Mouse (Mus musculus): Measurements from ENCODE around the gene Qsox2. TPM values are rescaled to one million over a fixed set of nuclear protein-coding genes. Genes with fewer than 3 reads are reported as not detected.

Qsox2 gene
- polyA plus RNA-seq, 1 experiment from 2014 or later: 8.8 TPM

Other genes starting within 250 kb of the Qsox2 start
- 105 and 107 TPM in 2 replicates for gene Ubac1, start 215.8 kb downstream of the Qsox2 start, polyA plus RNA-seq (2015; fragmentation: Nextera tagmentation; extraction: Ambion mirVana)
- 5.2 and 8.0 TPM in 2 replicates for gene Nacc2, start 114.3 kb downstream of the Qsox2 start, polyA plus RNA-seq (2015; fragmentation: Nextera tagmentation; extraction: Ambion mirVana)
- gene Lhx3, start 29.2 kb downstream of the Qsox2 start, polyA plus RNA-seq (2015; fragmentation: Nextera tagmentation; extraction: Ambion mirVana): not detected in 2 replicates
- 0.08 and 0.15 TPM in 2 replicates for gene Ccdc187, start 57.0 kb upstream of the Qsox2 start, polyA plus RNA-seq (2015; fragmentation: Nextera tagmentation; extraction: Ambion mirVana)
- 64.4 and 71.6 TPM in 2 replicates for gene Gpsm1, start 78.0 kb upstream of the Qsox2 start, polyA plus RNA-seq (2015; fragmentation: Nextera tagmentation; extraction: Ambion mirVana)
- 22.1 and 27.9 TPM in 2 replicates for gene Dnlz, start 114.6 kb upstream of the Qsox2 start, polyA plus RNA-seq (2015; fragmentation: Nextera tagmentation; extraction: Ambion mirVana)
- 0.60 and 1.7 TPM in 2 replicates for gene Card9, start 123.4 kb upstream of the Qsox2 start, polyA plus RNA-seq (2015; fragmentation: Nextera tagmentation; extraction: Ambion mirVana)
- gene Snapc4, start 143.1 kb upstream of the Qsox2 start, polyA plus RNA-seq (2015; fragmentation: Nextera tagmentation; extraction: Ambion mirVana): 16.8 and 19.6 TPM in 2 replicates
- gene Entr1, start 151.8 kb upstream of the Qsox2 start, polyA plus RNA-seq (2015; fragmentation: Nextera tagmentation; extraction: Ambion mirVana): 72.3 and 82.9 TPM in 2 replicates
- gene Pmpca, start 151.8 kb upstream of the Qsox2 start, polyA plus RNA-seq (2015; fragmentation: Nextera tagmentation; extraction: Ambion mirVana): 103 and 111 TPM in 2 replicates
- 14.3 and 16.7 TPM in 2 replicates for gene Inpp5e, start 171.7 kb upstream of the Qsox2 start, polyA plus RNA-seq (2015; fragmentation: Nextera tagmentation; extraction: Ambion mirVana)
- gene Sec16a, start 207.7 kb upstream of the Qsox2 start, polyA plus RNA-seq (2015; fragmentation: Nextera tagmentation; extraction: Ambion mirVana): 10.5 and 14.5 TPM in 2 replicates